In the genomic region with DNA sequence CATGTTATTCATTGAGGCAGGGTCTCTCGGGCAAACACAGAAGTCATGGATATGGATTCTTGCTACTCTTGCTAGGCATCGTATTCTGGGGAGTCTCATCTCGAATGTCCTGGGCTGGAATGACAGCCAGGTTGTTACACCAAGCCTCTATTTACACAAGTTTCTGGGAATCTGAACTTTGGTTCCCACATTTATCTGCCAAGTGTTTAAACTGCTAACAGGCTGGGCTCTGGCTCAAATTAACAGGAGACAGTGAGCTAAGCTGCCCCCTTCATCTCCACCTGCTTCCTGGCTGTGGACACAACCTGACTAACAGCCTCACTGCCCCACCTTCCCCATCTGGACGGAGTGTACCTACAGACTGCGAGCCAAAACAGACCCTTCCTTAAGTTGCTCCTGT, we compare ENCODE assay signal across 27 mouse cellular contexts. TPM values are rescaled to one million over a fixed set of nuclear protein-coding genes. Genes with fewer than 3 reads are reported as not detected.
DNase-seq lines count a peak whose midpoint lies in the region; ATAC-seq and TF ChIP-seq lines count a peak whose summit lies in the region.
"Had no signal": no experiment of that assay in that cellular context is flagged by ENCODE, and none has a peak within 500 bp of the region (broad histone marks: within the 10 kb centered on the region; RNA-seq: fewer than 3 reads in every experiment).

No protein-coding gene starts in this region.

- H3K9me3 ChIP-seq in intestine, embryonic 15.5 days: no peaks in the 10 kb centered on the region
- no peaks in the 10 kb centered on the region for H3K9me3 ChIP-seq in intestine, embryonic 16.5 days (ENCODE audit: control insufficient read depth, low read length)
- no peaks in the 10 kb centered on the region for H3K9me3 ChIP-seq in liver, embryonic 16.5 days (replicated peaks; ENCODE audit: control insufficient read depth, low read length)
- H3K9me3 ChIP-seq: embryonic facial prominence, embryonic 10.5 days; embryonic facial prominence, embryonic 13.5 days; forebrain, embryonic 12.5 days; forebrain, embryonic 15.5 days; heart, embryonic 10.5 days; hindbrain, embryonic 12.5 days had no signal

- H3K4me3 ChIP-seq in liver, adult 2 months (ENCODE audit: insufficient read depth, low read depth, low read length): no peak overlapping the region
- H3K4me3 ChIP-seq in intestine, embryonic 15.5 days (replicated peaks): no peak overlapping the region
- no peak overlapping the region for H3K4me3 ChIP-seq in intestine, embryonic 16.5 days (ENCODE audit: low read length)
- no peak overlapping the region for H3K4me3 ChIP-seq in liver, embryonic 16.5 days (ENCODE audit: low read depth, low read length)
- H3K4me3 ChIP-seq: embryonic facial prominence, embryonic 10.5 days; embryonic facial prominence, embryonic 13.5 days; erythroblast, embryonic 14.5 days; forebrain, embryonic 12.5 days; forebrain, embryonic 15.5 days; heart, adult 2 months; heart, embryonic 10.5 days; hindbrain, embryonic 12.5 days had no signal

- no peak for TF ChIP-seq POLR2A in liver, adult 2 months (IDR thresholded peaks at IDR 0.05; ENCODE audit: extremely low read depth, insufficient read depth, low read length)

- WGBS in liver, adult 2 months: 19% methylated on average over 5 of the region's 5 CpGs
- WGBS in intestine, embryonic 15.5 days: 45% methylated on average over 5 of the region's 5 CpGs
- WGBS in intestine, embryonic 16.5 days: 39% methylated on average over 5 of the region's 5 CpGs
- 56% methylated on average over 5 of the region's 5 CpGs for WGBS in liver, embryonic 16.5 days (ENCODE audit: insufficient replicate concordance)

- H3K36me3 ChIP-seq in liver, adult 2 months (ENCODE audit: control insufficient read depth, insufficient read depth, low read length): no peaks in the 10 kb centered on the region
- no peaks in the 10 kb centered on the region for H3K36me3 ChIP-seq in intestine, embryonic 15.5 days
- H3K36me3 ChIP-seq in intestine, embryonic 16.5 days (ENCODE audit: control insufficient read depth, insufficient read depth, low read length): no peaks in the 10 kb centered on the region
- no peaks in the 10 kb centered on the region for H3K36me3 ChIP-seq in liver, embryonic 16.5 days (ENCODE audit: control insufficient read depth, insufficient read depth)
- H3K36me3 ChIP-seq: embryonic facial prominence, embryonic 10.5 days; embryonic facial prominence, embryonic 13.5 days; forebrain, embryonic 12.5 days; forebrain, embryonic 15.5 days; heart, embryonic 10.5 days; hindbrain, embryonic 12.5 days had no signal

- TF ChIP-seq CTCF in liver, adult 2 months (IDR thresholded peaks at IDR 0.05; ENCODE audit: low read depth, low read length): no peak

- peak; percentile 89 for DNase-seq in liver, adult 2 months (ENCODE audit: extremely low read depth, low read depth, low spot score)
- DNase-seq in liver (no peak), adipocyte (ENCODE audit: low spot score) (no peak)
- no peak for DNase-seq in left cerebral cortex, adult 11 months (ENCODE audit: low spot score)
- no peak for DNase-seq in kidney, adult 11 months
- DNase-seq: adrenal gland, adult 8-10 months; adrenal gland, postnatal 25 days; cerebellum, adult 11-12 months; cerebellum, adult 8-10 months; cerebellum, postnatal 10 days; cerebellum, postnatal 36 days; embryo, embryonic 11 days; gastrocnemius, postnatal 25 days; heart, adult 2 months had no signal

- no peak overlapping the region for H3K9ac ChIP-seq in liver, adult 2 months (ENCODE audit: low read depth, low read length)
- H3K9ac ChIP-seq in intestine, embryonic 15.5 days: no peak overlapping the region
- H3K9ac ChIP-seq in intestine, embryonic 16.5 days (ENCODE audit: low read depth, low read length): no peak overlapping the region
- H3K9ac ChIP-seq in liver, embryonic 16.5 days (ENCODE audit: low read depth, low read length): no peak overlapping the region
- H3K9ac ChIP-seq: embryonic facial prominence, embryonic 13.5 days; forebrain, embryonic 12.5 days; forebrain, embryonic 15.5 days; hindbrain, embryonic 12.5 days had no signal

- no peak overlapping the region for H3K27ac ChIP-seq in liver, adult 2 months (replicated peaks; ENCODE audit: insufficient read depth, low read depth, low read length)
- H3K27ac ChIP-seq in intestine, embryonic 15.5 days: no peak overlapping the region
- H3K27ac ChIP-seq in intestine, embryonic 16.5 days (ENCODE audit: low read length): no peak overlapping the region
- H3K27ac ChIP-seq in liver, embryonic 16.5 days (ENCODE audit: low read length): no peak overlapping the region
- H3K27ac ChIP-seq: embryonic facial prominence, embryonic 10.5 days; embryonic facial prominence, embryonic 13.5 days; forebrain, embryonic 12.5 days; forebrain, embryonic 15.5 days; heart, adult 2 months; heart, embryonic 10.5 days; hindbrain, embryonic 12.5 days had no signal

- no peaks in the 10 kb centered on the region for H3K27me3 ChIP-seq in liver, adult 2 months (ENCODE audit: control insufficient read depth, insufficient read depth, low read length)
- H3K27me3 ChIP-seq in intestine, embryonic 15.5 days (replicated peaks): no peaks in the 10 kb centered on the region
- H3K27me3 ChIP-seq in intestine, embryonic 16.5 days (replicated peaks; ENCODE audit: control insufficient read depth, insufficient read depth, low read length): no peaks in the 10 kb centered on the region
- no peaks in the 10 kb centered on the region for H3K27me3 ChIP-seq in liver, embryonic 16.5 days (ENCODE audit: control insufficient read depth, insufficient read depth, low read depth, low read length)
- H3K27me3 ChIP-seq: embryonic facial prominence, embryonic 13.5 days; forebrain, embryonic 15.5 days; hindbrain, embryonic 12.5 days had no signal

- peaks cover 8% of the 10 kb centered on the region for H3K4me1 ChIP-seq in liver, adult 2 months (ENCODE audit: control insufficient read depth, insufficient read depth, low read length)
- no peaks in the 10 kb centered on the region for H3K4me1 ChIP-seq in intestine, embryonic 15.5 days (replicated peaks)
- peaks cover 6% of the 10 kb centered on the region; the same call in 1 of the 2 replicates for H3K4me1 ChIP-seq in intestine, embryonic 16.5 days (ENCODE audit: control insufficient read depth, insufficient read depth, low read length)
- no peaks in the 10 kb centered on the region; the same call in 1 of the 2 replicates for H3K4me1 ChIP-seq in liver, embryonic 16.5 days (ENCODE audit: control insufficient read depth, low read depth, low read length)
- H3K4me1 ChIP-seq: forebrain, embryonic 12.5 days; forebrain, embryonic 15.5 days; hindbrain, embryonic 12.5 days had no signal

- peak; percentile 55 for ATAC-seq in intestine, embryonic 15.5 days
- ATAC-seq in intestine, embryonic 16.5 days: peak; percentile 46; the same call in 1 of the 2 replicates
- peak; percentile 54 for ATAC-seq in liver, embryonic 16.5 days (ENCODE audit: low read depth)
- ATAC-seq: CD4-positive, CD25-positive, alpha-beta regulatory T cell, adult 4 months; forebrain, embryonic 15.5 days had no signal

- no peak overlapping the region for H3K4me2 ChIP-seq in intestine, embryonic 15.5 days (replicated peaks)
- no peak overlapping the region for H3K4me2 ChIP-seq in intestine, embryonic 16.5 days (ENCODE audit: low read depth, low read length)
- no peak overlapping the region for H3K4me2 ChIP-seq in liver, embryonic 16.5 days (ENCODE audit: low read depth, low read length)
- H3K4me2 ChIP-seq: embryonic facial prominence, embryonic 13.5 days; forebrain, embryonic 12.5 days; forebrain, embryonic 15.5 days; hindbrain, embryonic 12.5 days had no signal

- no peaks in the 10 kb centered on the region for H3K79me2 ChIP-seq in liver, adult 2 months (ENCODE audit: control insufficient read depth, insufficient read depth, low read length)

RNA-seq across cellular contexts. Expression of a gene that starts 28.5 kb away (rescaled TPM):
- 0.07 and 0.18 TPM in 2 replicates for total RNA-seq in liver, adult 2 months (2014; rRNA removed)
- polyA plus RNA-seq in liver, adult 2 months (2012; rRNA removed): not detected in 2 replicates
- 14.7 and 15.3 TPM in 2 replicates for polyA plus RNA-seq in intestine, embryonic 15.5 days (2015; fragmentation: Nextera tagmentation; extraction: Ambion mirVana)
- polyA plus RNA-seq in intestine, embryonic 16.5 days (2015; fragmentation: Nextera tagmentation; extraction: Ambion mirVana): 11.7 and 15.3 TPM in 2 replicates
- polyA plus RNA-seq in liver, embryonic 16.5 days (2015; fragmentation: Nextera tagmentation; extraction: Ambion mirVana): 0.26 and 0.39 TPM in 2 replicates
- total RNA-seq: MEL had no signal
- polyA plus RNA-seq: C2C12; CD4-positive, CD25-positive, alpha-beta regulatory T cell, adult 4 months; erythroblast, embryonic 14.5 days had no signal
